Mouse (Mus musculus) midbrain, embryonic 16.5 days (tissue): ENCODE measurements around the gene Cd7. TPM values are rescaled to one million over a fixed set of nuclear protein-coding genes. Genes with fewer than 3 reads are reported as not detected.
"Not testable (repeated sequence)": the region's sequence is repeated elsewhere in the genome, so short reads cannot be mapped to it uniquely, and the experiment has no call there.

ENCODE experiments used
- ATAC-seq: fragments of 200-750 bp; cut with Nextera tagmentation; 2 replicates; pipeline ENCODE4 v1.8.0; 2017; ENCODE audit warnings: moderate TSS enrichment
- H3K27ac ChIP-seq: fragments of 300-500 bp; sonication (generic); 2 replicates; pipeline ENCODE4 v1.5.1; 2014; ENCODE audit warnings: mild to moderate bottlenecking, low read length, mixed read lengths
- H3K27me3 ChIP-seq: fragments of 300-500 bp; sonication (generic); 2 replicates; pipeline ENCODE4 v1.6.1; 2014; ENCODE audit warnings: low read depth, low read length, mixed read lengths; ENCODE audit not compliant: control insufficient read depth, insufficient read depth
- H3K36me3 ChIP-seq: fragments of 300-500 bp; sonication (generic); 2 replicates; pipeline ENCODE4 v1.6.1; 2014; ENCODE audit warnings: mild to moderate bottlenecking, low read length, moderate library complexity, mixed read lengths; ENCODE audit not compliant: control insufficient read depth, insufficient read depth
- H3K4me1 ChIP-seq: fragments of 300-500 bp; sonication (generic); 2 replicates; pipeline ENCODE4 v1.6.1; 2014; ENCODE audit warnings: mild to moderate bottlenecking, low read length, mixed read lengths; ENCODE audit not compliant: control insufficient read depth, insufficient read depth
- H3K4me2 ChIP-seq: fragments of 300-500 bp; sonication (generic); 2 replicates; pipeline ENCODE4 v1.6.1; 2014; ENCODE audit warnings: mild to moderate bottlenecking, low read length, mixed read lengths
- H3K4me3 ChIP-seq: fragments of 300-500 bp; sonication (generic); 2 replicates; pipeline ENCODE4 v1.5.1; 2014; ENCODE audit warnings: low read depth, mild to moderate bottlenecking, low read length, moderate library complexity, mixed read lengths
- H3K9ac ChIP-seq: fragments of 300-500 bp; sonication (generic); 2 replicates; pipeline ENCODE4 v1.6.1; 2014; ENCODE audit warnings: low read depth, low read length, mixed read lengths
- H3K9me3 ChIP-seq: fragments of 300-500 bp; sonication (generic); replicated peaks from 2 replicates; pipeline ENCODE4 v1.6.1; 2014; ENCODE audit warnings: mild to moderate bottlenecking, low read length, mixed read lengths; ENCODE audit not compliant: control insufficient read depth, poor library complexity, severe bottlenecking
- WGBS: fragments of 180-500 bp; shearing (Covaris S2); extraction: QIAGEN DNeasy Blood & Tissue Kit; methylation state at CpG from one replicate; pipeline ENCODE4 v1.1.7; 2014; 5-methylcytosine and 5-hydroxymethylcytosine counted together
- polyA plus RNA-seq: library from polyadenylated mRNA; unstranded; fragments of >200 nt; fragmentation: Nextera tagmentation; extraction: Ambion mirVana; gene quantifications from 2 replicates; pipeline ENCODE4 v1.2.1, GENCODE M21; 2015

Gene Cd7
- polyA plus RNA-seq, 1 experiment from 2014 or later = not detected

GRCm38 (mm10) chr11:121069662-121070061, 30.4 kb upstream of the Cd7 start:
- H3K36me3 ChIP-seq, H3K4me3 ChIP-seq, H3K9ac ChIP-seq, H3K4me1 ChIP-seq, H3K4me2 ChIP-seq, H3K9me3 ChIP-seq, ATAC-seq, H3K27me3 ChIP-seq, H3K27ac ChIP-seq: not testable (repeated sequence)
- 93% methylated on average over 11 of the region's 16 CpGs for WGBS

GRCm38 (mm10) chr11:121067895-121068294, 28.7 kb upstream of the Cd7 start:
- WGBS = 95% methylated on average over 2 of the region's 2 CpGs

GRCm38 (mm10) chr11:121064197-121064596, 25.0 kb upstream of the Cd7 start:
- H3K36me3 ChIP-seq = no peaks in the 10 kb centered on the region
- no peak overlapping the region for H3K4me2 ChIP-seq
- H3K4me3 ChIP-seq = no peak overlapping the region
- H3K4me1 ChIP-seq = no peaks in the 10 kb centered on the region
- H3K9ac ChIP-seq = no peak overlapping the region
- H3K27me3 ChIP-seq = no peaks in the 10 kb centered on the region
- H3K9me3 ChIP-seq = no peaks in the 10 kb centered on the region
- ATAC-seq = no peak
- 89% methylated on average over 3 of the region's 3 CpGs for WGBS
- H3K27ac ChIP-seq = no peak overlapping the region

More at GRCm38 (mm10) chr11:121067895-121068294, 28.7 kb upstream of the Cd7 start:
- H3K36me3 ChIP-seq = no peaks in the 10 kb centered on the region
- H3K27ac ChIP-seq = no peak overlapping the region
- no peak for ATAC-seq
- no peaks in the 10 kb centered on the region for H3K4me1 ChIP-seq
- H3K9me3 ChIP-seq = no peaks in the 10 kb centered on the region
- H3K4me3 ChIP-seq = no peak overlapping the region
- no peak overlapping the region for H3K4me2 ChIP-seq
- no peaks in the 10 kb centered on the region for H3K27me3 ChIP-seq
- H3K9ac ChIP-seq = no peak overlapping the region

GRCm38 (mm10) chr11:121063379-121063778, 24.2 kb upstream of the Cd7 start, which contains the start of gene Sectm1b:
Gene Sectm1b, minus strand, starts transcription at chr11:121063569.
- WGBS = 79% methylated on average over 5 of the region's 5 CpGs
- H3K4me2 ChIP-seq = no peak within 1 kb of the TSS
- no peak within 1 kb of the TSS for H3K4me3 ChIP-seq
- H3K9me3 ChIP-seq = no peaks in the 10 kb centered on the region
- no peaks in the 10 kb centered on the region for H3K36me3 ChIP-seq
- H3K4me1 ChIP-seq = no peaks in the 10 kb centered on the region
- H3K27ac ChIP-seq = no peak within 1 kb of the TSS
- H3K9ac ChIP-seq = no peak within 1 kb of the TSS
- no peaks in the 10 kb centered on the region for H3K27me3 ChIP-seq
- no peak for ATAC-seq

- H3K4me3 ChIP-seq = no peak overlapping the region
- H3K27me3 ChIP-seq = no peaks in the 10 kb centered on the region
- H3K36me3 ChIP-seq = no peaks in the 10 kb centered on the region
- no peak overlapping the region for H3K9ac ChIP-seq
- no peaks in the 10 kb centered on the region for H3K9me3 ChIP-seq
- H3K4me2 ChIP-seq = no peak overlapping the region
- no peaks in the 10 kb centered on the region for H3K4me1 ChIP-seq
- H3K27ac ChIP-seq = no peak overlapping the region
- 77% methylated on average over 8 of the region's 8 CpGs for WGBS
- ATAC-seq = no peak
These were observed 22.4 kb upstream of the Cd7 start for GRCm38 (mm10) chr11:121061615-121062014.

GRCm38 (mm10) chr11:121060401-121061067, 21.3 kb upstream of the Cd7 start:
- not testable (repeated sequence) for H3K9me3 ChIP-seq, ATAC-seq, H3K27me3 ChIP-seq, H3K36me3 ChIP-seq, H3K9ac ChIP-seq, H3K4me2 ChIP-seq, H3K27ac ChIP-seq, H3K4me1 ChIP-seq, H3K4me3 ChIP-seq
- WGBS = 96% methylated on average over 6 of the region's 6 CpGs

GRCm38 (mm10) chr11:121059471-121059870, 20.3 kb upstream of the Cd7 start:
- H3K4me1 ChIP-seq = no peaks in the 10 kb centered on the region
- H3K4me2 ChIP-seq = no peak overlapping the region
- H3K27me3 ChIP-seq = no peaks in the 10 kb centered on the region
- no peaks in the 10 kb centered on the region for H3K36me3 ChIP-seq
- no peak overlapping the region for H3K4me3 ChIP-seq
- no peak overlapping the region for H3K9ac ChIP-seq
- no peaks in the 10 kb centered on the region for H3K9me3 ChIP-seq
- WGBS = 88% methylated on average over 4 of the region's 4 CpGs
- H3K27ac ChIP-seq = no peak overlapping the region
- no peak for ATAC-seq

GRCm38 (mm10) chr11:121058956-121059355, 19.7 kb upstream of the Cd7 start:
- Histone ChIP-seq H3K27me3 (no peaks in the 10 kb centered on the region), H3K27ac (no peak overlapping the region), H3K36me3 (no peaks in the 10 kb centered on the region), H3K9me3 (no peaks in the 10 kb centered on the region), H3K4me3 (no peak overlapping the region), H3K4me1 (no peaks in the 10 kb centered on the region), H3K9ac (no peak overlapping the region), H3K4me2 (no peak overlapping the region)
- ATAC-seq = no peak
- 96% methylated on average over 4 of the region's 4 CpGs for WGBS

GRCm38 (mm10) chr11:121058122-121058521, 18.9 kb upstream of the Cd7 start:
- 86% methylated on average over 5 of the region's 5 CpGs for WGBS
- no peaks in the 10 kb centered on the region for H3K9me3 ChIP-seq
- no peak overlapping the region for H3K27ac ChIP-seq
- no peak overlapping the region for H3K9ac ChIP-seq
- H3K36me3 ChIP-seq = no peaks in the 10 kb centered on the region
- no peak overlapping the region for H3K4me3 ChIP-seq
- ATAC-seq = no peak
- H3K4me2 ChIP-seq = no peak overlapping the region
- no peaks in the 10 kb centered on the region for H3K4me1 ChIP-seq
- H3K27me3 ChIP-seq = no peaks in the 10 kb centered on the region
